Mouse (Mus musculus) kidney, postnatal 14 days (tissue): ENCODE results near the gene Slc22a20.

Experiments used
- DNase-seq: peaks from one replicate; pipeline ENCODE4 v3.0.0; 2022; ENCODE audit warnings: mixed read lengths

The Slc22a20 gene

GRCm38 (mm10) chr19:5922963-5923362 lies 63.0 kb downstream of the Slc22a20 start:
- DNase-seq: no peak

DNA sequence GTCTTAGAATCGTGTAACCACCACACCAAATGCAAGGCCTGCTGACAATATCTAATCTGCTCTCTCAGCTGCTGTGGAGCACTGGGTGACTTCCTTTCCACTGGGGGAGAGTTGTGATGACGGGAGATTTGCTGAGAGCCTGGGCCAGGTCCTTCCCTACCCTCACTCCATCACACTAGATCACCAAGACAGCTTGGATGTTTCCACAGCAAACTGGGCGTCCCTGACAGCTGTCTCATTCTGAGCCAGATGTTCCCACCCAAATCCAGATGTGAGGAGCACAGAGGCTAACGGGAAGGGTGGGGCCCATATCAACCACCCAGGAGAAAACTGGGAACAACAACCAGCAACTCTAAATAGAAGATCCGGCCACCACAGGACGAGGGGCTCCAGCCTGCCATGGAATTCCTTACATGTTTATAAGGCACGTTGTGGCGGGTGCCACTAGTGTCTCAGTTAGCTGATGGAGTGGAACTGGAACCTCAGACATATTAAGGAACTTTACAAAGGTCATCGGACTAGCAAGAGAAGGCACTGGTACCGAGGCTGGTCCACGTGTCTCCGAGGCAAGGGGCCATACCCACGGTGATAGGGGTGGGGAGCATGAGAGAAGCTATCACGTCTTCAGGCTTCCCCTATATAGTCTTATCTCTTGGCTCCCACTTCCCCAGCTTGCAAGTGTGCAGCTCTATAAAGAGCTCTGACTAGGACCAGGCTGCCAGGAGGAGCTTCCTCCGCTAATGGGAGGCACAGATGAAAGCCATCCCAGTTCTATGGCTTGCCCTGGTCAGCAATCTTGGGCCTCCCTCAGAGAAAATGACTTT lies 63.6 kb downstream of the Slc22a20 start:
- DNase-seq: peak; percentile 43

GRCm38 (mm10) chr19:5921715-5922114 lies 64.2 kb downstream of the Slc22a20 start:
- DNase-seq: peak; percentile 66
